Mouse (Mus musculus) limb, embryonic 13.5 days (tissue): Measurements from ENCODE around the gene Tspan1. TPM values are rescaled to one million over a fixed set of nuclear protein-coding genes. Genes with fewer than 3 reads are reported as not detected.

Experiments
- ATAC-seq: fragments of 200-750 bp; cut with Nextera tagmentation; 2 replicates; pipeline ENCODE4 v1.8.0; 2017; ENCODE audit warnings: low read depth, moderate number of reproducible peaks, moderate TSS enrichment; ENCODE audit not compliant: low FRiP score
- H3K27ac ChIP-seq: fragments of 300-500 bp; sonication (generic); 2 replicates; pipeline ENCODE4 v1.5.1; 2015; ENCODE audit warnings: inconsistent platforms, mild to moderate bottlenecking, moderate library complexity
- H3K27me3 ChIP-seq: fragments of 300-500 bp; sonication (generic); 2 replicates; pipeline ENCODE4 v1.6.1; 2015; ENCODE audit warnings: mild to moderate bottlenecking, inconsistent platforms
- H3K36me3 ChIP-seq: fragments of 300-500 bp; sonication (generic); 2 replicates; pipeline ENCODE4 v1.6.1; 2015; ENCODE audit warnings: inconsistent platforms, mild to moderate bottlenecking, moderate library complexity
- H3K4me1 ChIP-seq: fragments of 300-500 bp; sonication (generic); 2 replicates; pipeline ENCODE4 v1.6.1; 2015; ENCODE audit warnings: inconsistent platforms
- H3K4me2 ChIP-seq: fragments of 300-500 bp; sonication (generic); replicated peaks from 2 replicates; pipeline ENCODE4 v1.6.1; 2015; ENCODE audit warnings: inconsistent platforms, mild to moderate bottlenecking, moderate library complexity
- H3K4me3 ChIP-seq: fragments of 300-500 bp; sonication (generic); 2 replicates; pipeline ENCODE4 v1.5.1; 2015; ENCODE audit warnings: moderate library complexity, mild to moderate bottlenecking, inconsistent platforms
- H3K9ac ChIP-seq: fragments of 300-500 bp; sonication (generic); 2 replicates; pipeline ENCODE4 v1.6.1; 2015; ENCODE audit warnings: mild to moderate bottlenecking, inconsistent platforms
- H3K9me3 ChIP-seq: fragments of 300-500 bp; sonication (generic); 2 replicates; pipeline ENCODE4 v1.6.1; 2016; ENCODE audit warnings: inconsistent platforms
- WGBS: fragments of 180-500 bp; shearing (Covaris S2); methylation state at CpG from one replicate; pipeline ENCODE4 v1.1.7; 2015; 5-methylcytosine and 5-hydroxymethylcytosine counted together
- polyA plus RNA-seq: library from polyadenylated mRNA; unstranded; fragments of >200 nt; fragmentation: Nextera tagmentation; extraction: Ambion mirVana; gene quantifications from 2 replicates; pipeline ENCODE4 v1.2.1, GENCODE M21; 2015

The Tspan1 gene
- polyA plus RNA-seq, 1 experiment from 2014 or later = 0.10 TPM

DNA sequence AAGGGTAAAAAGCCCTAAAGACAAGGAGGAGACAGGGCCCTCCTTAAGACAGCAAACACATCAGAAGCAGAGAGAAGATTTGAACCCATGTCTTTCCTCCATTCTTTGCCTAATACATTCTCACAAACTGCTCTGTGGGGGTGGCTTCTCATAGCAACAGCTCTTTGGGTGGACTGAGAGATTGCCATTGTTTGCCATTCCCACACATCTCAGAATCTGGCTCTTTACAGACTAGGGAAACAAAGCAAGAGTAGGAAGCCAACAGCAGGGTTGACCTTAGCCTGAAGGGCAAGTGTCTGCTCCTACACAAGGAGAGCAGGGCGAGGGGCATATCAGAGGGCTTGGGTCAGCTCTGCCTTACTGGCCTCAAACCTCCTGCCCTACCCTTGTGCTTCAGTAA lies 25.7 kb downstream of the Tspan1 start:
- Histone ChIP-seq H3K9ac (no peak overlapping the region), H3K4me3 (no peak overlapping the region), H3K36me3 (no peaks in the 10 kb centered on the region; the same call in 1 of the 2 replicates), H3K4me1 (peaks cover 14% of the 10 kb centered on the region), H3K4me2 (no peak overlapping the region), H3K27ac (no peak overlapping the region), H3K27me3 (peaks cover 12% of the 10 kb centered on the region), H3K9me3 (no peaks in the 10 kb centered on the region)
- no peak for ATAC-seq
- 81% methylated on average over 1 of the region's 1 CpGs for WGBS

DNA sequence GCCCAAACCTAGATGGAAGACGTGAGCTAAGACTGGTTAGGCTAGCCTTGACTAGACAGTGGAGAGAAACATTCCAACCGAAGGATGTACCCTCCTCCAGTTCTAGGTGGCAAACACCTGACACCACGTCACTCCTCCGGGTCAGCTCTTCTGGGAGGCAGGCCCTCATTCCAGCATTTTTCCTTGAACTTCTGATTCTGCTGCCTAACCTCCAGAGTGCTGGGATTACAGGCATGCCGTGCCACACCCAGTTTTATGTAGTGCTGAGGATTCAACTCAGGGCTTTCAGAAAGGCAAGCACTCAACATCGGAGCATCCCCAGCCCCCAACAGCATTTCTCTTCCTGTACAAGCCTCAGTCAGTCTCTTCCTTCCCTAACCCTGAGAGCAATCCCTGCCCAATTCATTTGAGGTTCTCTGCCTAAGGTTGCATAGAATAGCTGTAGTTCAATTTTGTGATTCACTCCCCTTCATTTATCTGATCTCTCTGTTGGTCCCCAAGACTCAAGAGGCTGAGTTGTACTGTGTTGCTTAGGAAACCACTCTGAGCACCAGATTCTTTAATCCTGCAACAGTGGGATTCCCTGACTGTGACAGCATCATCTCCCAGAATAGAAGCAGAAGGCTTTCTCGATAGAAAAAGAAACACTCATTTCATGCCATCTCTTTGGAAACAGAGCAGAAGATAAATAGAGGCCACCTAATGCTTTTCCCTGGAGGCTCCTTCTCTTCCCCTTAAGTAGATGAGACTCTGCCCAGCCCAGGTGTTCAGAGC lies 26.4 kb downstream of the Tspan1 start:
- Histone ChIP-seq H3K4me2 (no peak overlapping the region), H3K9me3 (no peaks in the 10 kb centered on the region), H3K27ac (no peak overlapping the region), H3K27me3 (peaks cover 12% of the 10 kb centered on the region), H3K4me1 (peaks cover 14% of the 10 kb centered on the region), H3K4me3 (no peak overlapping the region), H3K36me3 (no peaks in the 10 kb centered on the region; the same call in 1 of the 2 replicates), H3K9ac (no peak overlapping the region)
- WGBS = 78% methylated on average over 7 of the region's 7 CpGs
- no peak for ATAC-seq

DNA sequence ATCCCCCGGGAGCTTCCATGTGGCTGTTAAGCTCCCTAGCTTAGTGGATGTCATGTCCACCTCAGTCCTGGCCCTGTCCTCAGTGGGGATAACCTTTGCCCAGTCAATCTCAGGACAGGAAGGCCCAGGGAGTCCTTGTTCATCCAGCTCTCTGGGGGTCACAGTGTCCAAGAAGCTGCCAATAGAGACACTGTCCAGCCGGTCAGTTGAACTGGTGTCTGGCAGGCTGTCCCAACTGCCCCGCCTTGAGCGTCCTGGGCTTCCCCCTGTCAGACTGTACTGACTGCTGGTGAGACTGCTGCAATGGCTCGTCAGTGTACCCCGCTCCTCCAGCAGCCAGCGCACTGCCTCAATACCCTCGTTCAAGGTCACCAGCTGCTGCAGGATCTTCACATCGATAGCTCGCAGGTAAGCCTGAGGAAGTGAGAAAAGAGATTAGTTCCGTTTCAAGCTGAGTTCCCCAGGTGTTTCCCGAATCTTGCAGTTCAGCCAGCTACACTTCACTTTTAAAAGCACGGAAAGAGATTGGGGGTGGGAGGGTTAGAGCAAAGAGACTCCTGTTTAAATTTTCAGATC lies 29.9 kb downstream of the Tspan1 start:
- no peak for ATAC-seq
- Histone ChIP-seq H3K36me3 (no peaks in the 10 kb centered on the region; the same call in 1 of the 2 replicates), H3K4me2 (no peak overlapping the region), H3K9me3 (no peaks in the 10 kb centered on the region), H3K4me3 (no peak overlapping the region), H3K9ac (no peak overlapping the region), H3K4me1 (no peaks in the 10 kb centered on the region), H3K27ac (no peak overlapping the region), H3K27me3 (0 out of 2 replicates have a peak, but pooled peaks cover 2% of the 10 kb centered on the region)
- 53% methylated on average over 13 of the region's 13 CpGs for WGBS

DNA sequence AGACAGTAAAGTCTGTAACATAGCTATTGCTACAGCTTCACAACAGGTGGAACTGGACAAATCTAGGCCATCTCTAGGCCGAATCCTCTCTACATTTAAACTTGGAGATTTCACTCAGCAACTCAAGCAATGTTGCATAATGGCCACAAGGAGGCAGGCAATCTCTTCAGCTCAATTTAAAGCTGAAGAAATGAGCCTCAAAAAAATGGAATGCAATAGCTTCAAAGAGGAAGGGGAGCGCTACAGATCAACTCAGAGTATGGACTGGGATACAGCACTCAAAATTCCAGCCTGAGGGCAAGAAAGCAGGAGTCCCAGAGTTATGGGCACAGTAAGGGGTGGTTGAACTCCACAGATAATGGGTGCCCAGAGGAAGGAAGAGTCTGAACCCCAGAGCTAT lies 32.4 kb downstream of the Tspan1 start:
- no peak overlapping the region for H3K27ac ChIP-seq
- H3K4me3 ChIP-seq = no peak overlapping the region
- no peak overlapping the region for H3K4me2 ChIP-seq
- no peaks in the 10 kb centered on the region for H3K27me3 ChIP-seq
- no peak for ATAC-seq
- H3K9ac ChIP-seq = no peak overlapping the region
- no peaks in the 10 kb centered on the region for H3K4me1 ChIP-seq
- H3K9me3 ChIP-seq = no peaks in the 10 kb centered on the region
- H3K36me3 ChIP-seq = no peaks in the 10 kb centered on the region; the same call in 1 of the 2 replicates
- 44% methylated on average over 2 of the region's 2 CpGs for WGBS

DNA sequence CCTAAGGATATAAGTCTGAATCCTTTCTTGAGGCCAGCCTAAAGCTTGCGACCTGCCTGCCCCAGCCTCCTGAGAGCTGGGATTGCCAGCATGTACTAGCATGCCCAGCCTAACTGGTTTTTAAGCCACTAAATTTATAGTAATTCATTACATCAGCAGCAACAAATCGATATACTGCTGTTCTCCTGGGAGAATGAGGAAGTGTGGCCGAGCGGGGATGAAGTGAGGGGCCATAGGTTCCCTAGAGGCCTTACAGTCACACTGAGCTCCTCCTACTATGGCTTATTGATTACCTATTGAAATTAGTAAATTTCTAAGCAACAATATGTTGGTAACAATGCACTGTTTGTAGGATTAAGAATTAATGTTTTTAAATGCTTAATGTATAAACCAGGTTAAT lies 34.3 kb downstream of the Tspan1 start:
- Histone ChIP-seq H3K36me3 (no peaks in the 10 kb centered on the region; the same call in 1 of the 2 replicates), H3K9ac (no peak overlapping the region), H3K9me3 (no peaks in the 10 kb centered on the region), H3K4me3 (no peak overlapping the region), H3K27ac (no peak overlapping the region), H3K4me1 (no peaks in the 10 kb centered on the region), H3K4me2 (no peak overlapping the region), H3K27me3 (no peaks in the 10 kb centered on the region)
- ATAC-seq = no peak
- WGBS = 76% methylated on average over 4 of the region's 4 CpGs

DNA sequence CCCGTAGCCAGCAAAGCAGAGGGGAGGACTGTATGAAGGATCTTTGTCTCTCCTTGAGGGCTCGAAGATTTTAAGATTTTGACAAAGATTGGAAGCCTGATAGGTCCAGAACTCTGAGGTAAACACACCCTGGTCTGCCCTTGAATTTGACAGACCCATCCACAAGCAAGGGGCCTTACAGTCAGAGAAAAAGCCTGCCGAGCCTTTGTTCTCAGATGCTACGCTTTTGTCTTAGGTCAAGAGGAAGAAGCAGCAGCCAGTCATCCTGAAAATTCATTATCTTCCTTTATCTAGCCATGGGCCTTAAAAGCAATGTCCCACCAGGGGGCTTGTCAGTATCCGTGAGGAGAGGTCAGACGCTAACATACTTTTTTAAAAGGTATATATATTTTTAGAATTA lies 39.4 kb downstream of the Tspan1 start:
- no peaks in the 10 kb centered on the region for H3K9me3 ChIP-seq
- H3K36me3 ChIP-seq = no peaks in the 10 kb centered on the region
- no peak overlapping the region for H3K9ac ChIP-seq
- 81% methylated on average over 6 of the region's 6 CpGs for WGBS
- no peaks in the 10 kb centered on the region for H3K27me3 ChIP-seq
- H3K27ac ChIP-seq = no peak overlapping the region
- no peak overlapping the region for H3K4me2 ChIP-seq
- no peak overlapping the region for H3K4me3 ChIP-seq
- ATAC-seq = no peak
- peaks cover 13% of the 10 kb centered on the region for H3K4me1 ChIP-seq

DNA sequence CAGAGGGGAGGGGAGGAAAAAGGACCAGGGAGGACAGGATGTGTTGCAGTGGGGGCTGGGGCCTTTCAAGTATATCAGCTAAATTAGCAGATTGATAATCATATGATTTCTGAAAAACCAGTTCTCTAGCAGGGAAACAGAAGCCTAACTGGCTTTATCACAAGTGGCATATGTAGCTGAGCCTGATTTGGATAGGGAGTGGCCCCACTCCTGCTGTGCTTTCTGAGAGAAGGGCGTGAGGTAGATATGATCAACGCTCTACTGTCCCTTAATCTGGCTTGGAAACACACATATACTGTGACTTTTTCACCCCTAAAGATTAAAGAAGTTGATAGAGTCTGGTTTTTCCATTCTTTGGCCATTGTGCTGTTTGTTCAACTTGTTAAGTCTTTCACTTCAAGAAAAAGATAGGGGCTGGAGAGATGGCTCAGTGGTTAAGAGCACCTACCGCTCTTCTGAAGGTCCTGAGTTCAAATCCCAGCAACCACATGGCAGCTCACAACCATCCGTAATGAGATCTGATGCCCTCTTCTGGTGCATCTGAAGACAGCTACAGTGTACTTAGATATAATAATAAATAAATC lies 41.5 kb downstream of the Tspan1 start:
- Histone ChIP-seq H3K4me1 (peaks cover 20% of the 10 kb centered on the region), H3K27ac (no peak overlapping the region), H3K4me3 (no peak overlapping the region), H3K27me3 (no peaks in the 10 kb centered on the region), H3K4me2 (no peak overlapping the region), H3K9ac (no peak overlapping the region), H3K36me3 (no peaks in the 10 kb centered on the region), H3K9me3 (no peaks in the 10 kb centered on the region)
- 92% methylated on average over 4 of the region's 4 CpGs for WGBS
- no peak for ATAC-seq

DNA sequence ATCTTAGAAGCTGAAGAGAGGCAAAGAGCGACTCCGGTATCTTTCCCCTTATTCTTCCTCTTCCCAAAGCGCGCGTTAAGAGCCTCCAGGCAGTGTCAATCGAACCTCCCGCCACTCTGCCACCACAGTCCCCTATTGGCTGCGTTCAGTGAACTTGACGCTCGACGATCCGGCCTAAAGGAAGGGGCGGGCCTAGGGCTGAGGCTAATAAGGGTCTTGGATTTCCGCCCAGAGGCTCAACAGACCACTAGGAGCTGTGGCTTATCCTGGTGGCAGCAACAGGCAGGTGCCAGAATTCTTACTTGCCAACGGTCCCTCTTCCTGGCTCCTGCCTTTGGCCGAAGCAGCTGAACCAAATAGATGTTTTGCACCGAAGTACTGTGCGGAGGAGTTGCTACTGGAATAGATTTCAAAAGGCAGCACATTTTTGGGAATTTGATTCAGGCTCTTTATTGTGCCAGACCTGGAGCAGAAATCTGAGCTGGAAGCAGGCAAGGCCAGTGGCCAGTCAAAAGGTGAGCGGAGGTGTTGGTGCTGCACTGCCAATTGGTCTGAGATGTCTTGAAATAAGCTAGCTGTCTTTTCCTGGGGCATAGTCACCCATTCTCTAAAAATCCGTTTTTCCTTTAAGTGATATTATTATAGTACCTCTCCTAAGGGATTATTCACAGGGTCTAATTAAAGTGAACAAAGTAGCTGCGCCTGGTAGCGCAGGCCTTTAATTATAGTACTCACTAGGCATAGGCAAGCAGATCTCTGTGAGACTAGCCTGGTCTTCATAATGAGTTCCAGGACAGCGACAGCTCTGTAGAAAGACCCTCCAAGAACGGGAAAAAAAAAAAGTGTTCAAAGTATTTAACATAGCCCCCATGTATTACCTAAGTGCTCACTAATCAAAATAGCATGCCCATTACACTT lies 43.5 kb downstream of the Tspan1 start, which contains the start of the genes Rad54l and Pomgnt1:
Gene Rad54l (minus strand): TSS at position 89 of the 918 bp plus-strand sequence.
Gene Pomgnt1 (plus strand): TSS at position 239 of the 918 bp plus-strand sequence.
- 2% methylated on average over 24 of the region's 24 CpGs for WGBS
- no peaks in the 10 kb centered on the region for H3K27me3 ChIP-seq
- H3K27ac ChIP-seq = peak within 1 kb of the TSS; percentile 34; the same call in 1 of the 2 replicates
- H3K9me3 ChIP-seq = no peaks in the 10 kb centered on the region
- H3K4me1 ChIP-seq = peaks cover 20% of the 10 kb centered on the region
- peak within 1 kb of the TSS; percentile 73 for H3K9ac ChIP-seq
- H3K4me2 ChIP-seq = peak within 1 kb of the TSS; percentile 70
- H3K4me3 ChIP-seq = peak within 1 kb of the TSS; percentile 62
- peak; percentile 98 for ATAC-seq
- peaks cover under 1% of the 10 kb centered on the region for H3K36me3 ChIP-seq

DNA sequence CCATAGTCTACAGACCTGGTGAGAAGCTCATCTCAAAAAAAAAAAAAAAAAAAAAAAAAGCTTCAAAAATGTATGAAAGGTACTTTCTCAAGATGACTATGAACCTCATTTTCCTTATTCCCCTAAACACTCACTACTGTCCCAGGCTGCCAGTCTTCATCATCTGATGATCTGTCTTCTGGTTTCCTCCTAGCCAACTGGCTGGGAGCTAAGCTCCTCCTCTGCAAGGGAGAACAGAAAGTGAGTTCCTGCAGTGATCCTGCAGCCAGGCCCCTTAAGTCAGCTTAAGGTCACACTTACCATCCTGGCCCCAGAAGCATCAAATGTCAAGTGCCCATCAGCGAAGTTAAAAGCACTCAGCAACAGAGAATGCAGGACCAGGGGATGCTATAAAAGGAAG lies 44.6 kb downstream of the Tspan1 start:
- Histone ChIP-seq H3K27ac (no peak overlapping the region), H3K4me1 (peaks cover 20% of the 10 kb centered on the region), H3K4me3 (peak overlapping the region; percentile 62), H3K36me3 (peaks cover 5% of the 10 kb centered on the region), H3K9me3 (no peaks in the 10 kb centered on the region), H3K4me2 (peak overlapping the region; percentile 70), H3K27me3 (no peaks in the 10 kb centered on the region), H3K9ac (peak overlapping the region; percentile 73)
- no peak for ATAC-seq
- WGBS = 0% methylated on average over 1 of the region's 1 CpGs
